Mouse (Mus musculus) kidney, embryonic 14.5 days (tissue): ENCODE data around the gene Gm16253. TPM values are rescaled to one million over a fixed set of nuclear protein-coding genes. Genes with fewer than 3 reads are reported as not detected.

Experiments used
- ATAC-seq: fragments of 200-750 bp; cut with Nextera tagmentation; 2 replicates; pipeline ENCODE4 v1.8.0; 2017; ENCODE audit warnings: moderate number of reproducible peaks, mild to moderate bottlenecking, moderate TSS enrichment, moderate library complexity; ENCODE audit not compliant: low FRiP score, low TSS enrichment
- H3K27ac ChIP-seq: fragments of 300-500 bp; sonication (generic); 2 replicates; pipeline ENCODE4 v1.5.1; 2014; ENCODE audit warnings: low read depth, mild to moderate bottlenecking, low read length, moderate library complexity, mixed read lengths
- H3K27me3 ChIP-seq: fragments of 300-500 bp; sonication (generic); 2 replicates; pipeline ENCODE4 v1.6.1; 2014; ENCODE audit warnings: mild to moderate bottlenecking, low read length; ENCODE audit not compliant: control insufficient read depth, insufficient read depth
- H3K36me3 ChIP-seq: fragments of 300-500 bp; sonication (generic); 2 replicates; pipeline ENCODE4 v1.6.1; 2014; ENCODE audit warnings: low read length, mixed read lengths; ENCODE audit not compliant: control insufficient read depth, insufficient read depth
- H3K4me1 ChIP-seq: fragments of 300-500 bp; sonication (generic); 2 replicates; pipeline ENCODE4 v1.6.1; 2014; ENCODE audit warnings: low read length, mixed read lengths; ENCODE audit not compliant: control insufficient read depth, insufficient read depth
- H3K4me2 ChIP-seq: fragments of 300-500 bp; sonication (generic); replicated peaks from 2 replicates; pipeline ENCODE4 v1.6.1; 2014; ENCODE audit warnings: low read depth, mild to moderate bottlenecking, low read length
- H3K4me3 ChIP-seq: fragments of 300-500 bp; sonication (generic); 2 replicates; pipeline ENCODE4 v1.5.1; 2014; ENCODE audit warnings: mild to moderate bottlenecking, low read length
- H3K9ac ChIP-seq: fragments of 300-500 bp; sonication (generic); 2 replicates; pipeline ENCODE4 v1.6.1; 2014; ENCODE audit warnings: low read depth, mild to moderate bottlenecking, low read length, moderate library complexity
- H3K9me3 ChIP-seq: fragments of 300-500 bp; sonication (generic); 2 replicates; pipeline ENCODE4 v1.6.1; 2016; ENCODE audit warnings: low read length; ENCODE audit not compliant: control insufficient read depth
- WGBS: fragments of 180-500 bp; shearing (Covaris S2); extraction: QIAGEN DNeasy Blood & Tissue Kit; methylation state at CpG from one replicate; pipeline ENCODE4 v1.1.7; 2014; 5-methylcytosine and 5-hydroxymethylcytosine counted together
- polyA plus RNA-seq: library from polyadenylated mRNA; unstranded; fragments of >200 nt; fragmentation: Nextera tagmentation; extraction: Ambion mirVana; gene quantifications from 2 replicates; pipeline ENCODE4 v1.2.1, GENCODE M21; 2014

Gm16253 gene
- 0.72 and 1.3 TPM in 2 replicates for polyA plus RNA-seq

- Histone ChIP-seq H3K4me1 (peaks cover 18% of the 10 kb centered on the region), H3K9ac (peak within 1 kb of the TSS; percentile 0; the same call in 1 of the 2 replicates), H3K36me3 (no peaks in the 10 kb centered on the region), H3K9me3 (no peaks in the 10 kb centered on the region), H3K4me3 (peak within 1 kb of the TSS; percentile 6; the same call in 1 of the 2 replicates), H3K27me3 (no peaks in the 10 kb centered on the region), H3K4me2 (peak within 1 kb of the TSS; percentile 35), H3K27ac (peak within 1 kb of the TSS; percentile 94)
- 12% methylated on average over 17 of the region's 17 CpGs for WGBS
- ATAC-seq = peak; percentile 93
Measured at GRCm38 (mm10) chr3:96576690-96577541, at the start of gene Gm16253. Gm16253 (plus strand) TSS chr3:96576984.

GRCm38 (mm10) chr3:96528506-96528905 lies 48.3 kb upstream of the Gm16253 start:
- Histone ChIP-seq H3K9ac (no peak overlapping the region), H3K4me2 (no peak overlapping the region), H3K9me3 (no peaks in the 10 kb centered on the region), H3K36me3 (no peaks in the 10 kb centered on the region), H3K27ac (no peak overlapping the region), H3K4me1 (0 out of 2 replicates have a peak, but pooled peaks cover 8% of the 10 kb centered on the region), H3K4me3 (no peak overlapping the region), H3K27me3 (peaks cover 32% of the 10 kb centered on the region)
- 41% methylated on average over 9 of the region's 9 CpGs for WGBS
- no peak for ATAC-seq

GRCm38 (mm10) chr3:96532050-96532449 lies 44.7 kb upstream of the Gm16253 start:
- Histone ChIP-seq H3K9ac (no peak overlapping the region), H3K27ac (no peak overlapping the region), H3K9me3 (no peaks in the 10 kb centered on the region), H3K4me3 (no peak overlapping the region), H3K27me3 (peaks cover 23% of the 10 kb centered on the region), H3K36me3 (no peaks in the 10 kb centered on the region), H3K4me2 (no peak overlapping the region), H3K4me1 (0 out of 2 replicates have a peak, but pooled peaks cover 6% of the 10 kb centered on the region)
- no peak for ATAC-seq
- 55% methylated on average over 7 of the region's 7 CpGs for WGBS

- no peaks in the 10 kb centered on the region for H3K4me1 ChIP-seq
- H3K27ac ChIP-seq = no peak overlapping the region
- no peaks in the 10 kb centered on the region for H3K9me3 ChIP-seq
- H3K9ac ChIP-seq = no peak overlapping the region
- ATAC-seq = no peak
- WGBS = 54% methylated on average over 2 of the region's 2 CpGs
- H3K27me3 ChIP-seq = peaks cover 1% of the 10 kb centered on the region; the same call in 1 of the 2 replicates
- no peak overlapping the region for H3K4me3 ChIP-seq
- no peak overlapping the region for H3K4me2 ChIP-seq
- no peaks in the 10 kb centered on the region for H3K36me3 ChIP-seq
Measured at GRCm38 (mm10) chr3:96534300-96534699, 42.5 kb upstream of the Gm16253 start.

- Histone ChIP-seq H3K27me3 (no peaks in the 10 kb centered on the region), H3K36me3 (no peaks in the 10 kb centered on the region), H3K4me3 (no peak overlapping the region), H3K9ac (no peak overlapping the region), H3K27ac (no peak overlapping the region), H3K9me3 (no peaks in the 10 kb centered on the region), H3K4me2 (no peak overlapping the region), H3K4me1 (no peaks in the 10 kb centered on the region)
- 64% methylated on average over 2 of the region's 2 CpGs for WGBS
- ATAC-seq = no peak
Measured at GRCm38 (mm10) chr3:96539316-96539715, 37.5 kb upstream of the Gm16253 start.

GRCm38 (mm10) chr3:96540740-96541139 lies 36.0 kb upstream of the Gm16253 start:
- no peak overlapping the region for H3K4me2 ChIP-seq
- 34% methylated on average over 6 of the region's 6 CpGs for WGBS
- no peaks in the 10 kb centered on the region for H3K36me3 ChIP-seq
- no peaks in the 10 kb centered on the region for H3K4me1 ChIP-seq
- H3K9ac ChIP-seq = no peak overlapping the region
- H3K9me3 ChIP-seq = no peaks in the 10 kb centered on the region
- ATAC-seq = no peak
- no peak overlapping the region for H3K27ac ChIP-seq
- no peaks in the 10 kb centered on the region for H3K27me3 ChIP-seq
- H3K4me3 ChIP-seq = no peak overlapping the region

GRCm38 (mm10) chr3:96541328-96542078 lies 35.3 kb upstream of the Gm16253 start:
- H3K4me2 ChIP-seq = no peak overlapping the region
- H3K27me3 ChIP-seq = no peaks in the 10 kb centered on the region
- H3K27ac ChIP-seq = no peak overlapping the region
- H3K9ac ChIP-seq = no peak overlapping the region
- 20% methylated on average over 14 of the region's 14 CpGs for WGBS
- H3K4me3 ChIP-seq = no peak overlapping the region
- H3K9me3 ChIP-seq = no peaks in the 10 kb centered on the region
- ATAC-seq = no peak
- H3K4me1 ChIP-seq = no peaks in the 10 kb centered on the region
- no peaks in the 10 kb centered on the region for H3K36me3 ChIP-seq

GRCm38 (mm10) chr3:96542554-96542953 lies 34.2 kb upstream of the Gm16253 start:
- Histone ChIP-seq H3K9me3 (no peaks in the 10 kb centered on the region), H3K9ac (no peak overlapping the region), H3K36me3 (no peaks in the 10 kb centered on the region), H3K4me2 (no peak overlapping the region), H3K27me3 (no peaks in the 10 kb centered on the region), H3K4me3 (no peak overlapping the region), H3K4me1 (no peaks in the 10 kb centered on the region), H3K27ac (no peak overlapping the region)
- ATAC-seq = no peak
- 87% methylated on average over 8 of the region's 8 CpGs for WGBS

GRCm38 (mm10) chr3:96543345-96543744 lies 33.4 kb upstream of the Gm16253 start:
- Histone ChIP-seq H3K9me3 (no peaks in the 10 kb centered on the region), H3K27ac (no peak overlapping the region), H3K4me1 (no peaks in the 10 kb centered on the region), H3K9ac (no peak overlapping the region), H3K4me2 (no peak overlapping the region), H3K27me3 (no peaks in the 10 kb centered on the region), H3K36me3 (no peaks in the 10 kb centered on the region), H3K4me3 (no peak overlapping the region)
- ATAC-seq = no peak
- WGBS = 74% methylated on average over 11 of the region's 11 CpGs
